Mouse (Mus musculus) gastrocnemius, adult 2 months (tissue): Measurements from ENCODE around the gene Pip4k2b. TPM values are rescaled to one million over a fixed set of nuclear protein-coding genes. Genes with fewer than 3 reads are reported as not detected.

Experiments used
- DNase-seq: peaks from one replicate; pipeline ENCODE4 v3.0.0; 2022
- H3K27ac ChIP-seq: fragments of 200-600 bp; 2 replicates; pipeline ENCODE4 v1.8.1; 2022; ENCODE audit warnings: mild to moderate bottlenecking
- H3K4me3 ChIP-seq: fragments of 200-600 bp; 2 replicates; pipeline ENCODE4 v1.8.1; 2022; ENCODE audit warnings: mild to moderate bottlenecking, moderate library complexity
- CTCF ChIP-seq: fragments of 200-600 bp; IDR thresholded peaks from 2 replicates; pipeline ENCODE4 v1.8.1; 2022; ENCODE audit warnings: antibody characterized with exemption, mild to moderate bottlenecking, moderate library complexity
- intact Hi-C: fragments of 180-260 bp; cut with DNase I; formaldehyde crosslinking; loops from one replicate; pipeline ENCODE4 v1.15.1; 2025
- total RNA-seq, 2 experiments: library from RNA; stranded (reverse); gene quantifications; 2 replicates each; pipeline ENCODE4 v1.2.3; 2021

The Pip4k2b gene
- total RNA-seq, 2 experiments from 2014 or later = 59.3 to 66.2 TPM

DNA sequence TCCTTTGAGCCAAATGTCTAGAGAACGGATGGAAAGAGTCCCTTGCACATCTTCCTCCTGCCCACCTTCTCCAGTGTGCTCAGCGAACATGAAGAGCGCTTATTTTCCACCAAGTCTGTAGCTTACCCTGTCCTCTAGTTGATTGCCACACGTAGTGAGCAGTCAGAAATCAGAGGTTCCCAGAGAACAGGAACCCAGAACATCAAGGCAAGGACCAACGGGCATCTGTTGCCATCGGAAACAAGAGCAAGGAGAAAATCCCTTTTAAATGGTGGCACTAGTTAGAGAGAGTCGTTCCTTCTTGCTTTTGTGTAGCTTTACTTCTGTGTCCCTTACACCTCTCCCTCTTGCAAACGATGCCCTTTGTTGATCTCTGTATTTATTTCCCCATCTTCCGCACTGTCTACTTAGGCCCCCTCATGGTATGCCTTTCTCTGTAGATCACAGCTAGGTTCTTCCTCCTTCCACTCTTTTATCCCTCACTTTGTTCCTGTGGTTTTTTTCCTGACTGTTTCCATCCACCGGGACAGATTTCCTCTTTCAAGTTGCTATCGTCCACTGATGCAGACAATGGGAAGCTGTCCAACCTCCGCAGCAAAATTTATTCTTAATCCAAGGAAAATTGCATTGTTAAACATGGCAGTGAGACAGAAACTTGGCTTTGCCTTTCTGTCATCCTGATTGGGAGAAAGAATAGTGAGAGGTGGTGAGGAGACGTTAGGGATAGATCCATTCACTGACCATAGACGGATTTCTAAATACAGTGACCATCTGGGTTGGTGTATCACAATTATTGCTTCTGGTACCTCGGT is 42.7 kb downstream of the Pip4k2b start:
- TF ChIP-seq CTCF = no peak
- no peak for DNase-seq
- Histone ChIP-seq H3K4me3 (peak overlapping the region; percentile 76), H3K27ac (peak overlapping the region; percentile 93)
- intact Hi-C loops = loop anchor here (2.0 kb wide), 1 partner anchor 43 kb away; the partner anchor contains the start of gene Pip4k2b

DNA sequence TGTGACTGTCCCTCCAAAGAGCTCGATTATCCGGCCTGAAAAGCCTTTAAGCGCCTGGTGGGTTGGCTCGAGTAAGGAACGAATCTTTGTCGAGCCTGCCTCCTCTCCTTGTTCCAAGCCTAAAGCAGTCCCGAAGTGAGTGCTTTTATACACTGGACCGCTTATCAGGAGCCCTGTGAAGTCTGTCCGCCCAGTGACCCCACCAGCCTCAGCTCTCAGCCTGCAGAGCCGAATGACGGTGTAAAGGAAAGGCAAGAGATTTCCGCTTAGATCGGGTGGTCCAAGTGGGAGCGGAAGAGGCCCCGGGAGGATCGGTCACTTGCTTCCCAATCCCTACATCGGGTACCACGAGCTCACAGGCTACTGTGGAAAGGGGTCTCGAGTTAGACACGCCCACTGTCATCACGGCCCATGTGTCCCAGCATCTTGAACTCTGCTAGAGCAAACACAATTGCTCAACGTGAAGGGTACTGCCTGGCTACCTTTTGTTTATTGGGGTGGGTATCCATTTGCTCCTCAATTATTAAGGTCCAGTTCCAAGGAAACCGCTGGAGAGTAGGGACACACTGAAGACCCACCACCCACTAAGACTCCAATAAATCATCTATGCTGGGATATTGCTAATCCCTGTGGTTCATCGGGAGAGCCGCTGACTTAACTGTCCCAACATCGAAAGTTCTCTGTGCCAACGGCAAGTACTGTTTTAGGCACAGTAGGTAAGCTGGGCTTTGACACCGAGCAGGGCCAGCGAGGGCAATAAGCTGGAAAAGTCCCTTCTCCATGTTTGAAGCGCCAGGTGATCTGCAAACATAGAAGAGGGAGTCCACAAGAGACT is 43.5 kb downstream of the Pip4k2b start:
- Histone ChIP-seq H3K27ac (peak overlapping the region; percentile 91), H3K4me3 (peak overlapping the region; percentile 91)
- TF ChIP-seq CTCF = no peak
- DNase-seq = no peak
- intact Hi-C loops = no loop called here

DNA sequence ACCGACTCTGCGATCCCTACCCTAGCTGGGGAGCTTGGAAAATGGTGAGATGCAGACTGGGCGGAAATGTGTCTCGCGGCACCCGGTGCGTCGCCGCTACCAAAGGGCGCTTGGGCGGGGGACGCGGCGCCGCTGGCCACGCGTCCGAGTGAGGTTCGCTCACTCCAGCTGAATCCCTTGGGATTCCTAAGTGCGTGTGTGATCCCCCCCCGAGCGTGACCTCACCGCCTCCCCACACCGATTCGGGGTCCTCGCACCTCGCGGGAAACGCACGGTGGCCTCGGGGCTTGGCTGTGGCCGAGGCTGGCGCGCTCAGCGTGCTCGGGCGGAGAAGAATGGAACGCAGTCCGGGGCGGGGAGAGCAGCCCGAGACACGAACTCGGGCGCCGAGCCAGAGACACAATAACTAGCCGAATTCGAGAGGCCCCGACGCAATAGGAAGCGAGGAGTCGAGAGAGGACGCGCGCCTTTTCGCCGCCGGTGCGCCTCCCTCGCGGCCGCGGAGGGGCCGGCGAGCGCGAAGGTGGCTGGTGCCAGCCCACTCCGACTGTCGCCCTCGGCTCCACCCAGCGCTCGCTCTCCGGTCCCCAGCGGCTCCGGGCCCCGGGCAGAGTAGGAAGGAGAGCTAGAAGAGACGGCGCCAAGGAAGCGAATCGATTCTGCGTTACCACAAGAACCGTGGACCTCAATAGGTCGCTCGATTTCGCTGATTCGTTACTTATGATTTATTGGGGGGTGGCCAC is 44.3 kb downstream of the Pip4k2b start, which contains the start of gene Pcgf2:
Gene Pcgf2, minus strand, starts transcription at position 495 of the 743 bp plus-strand sequence.
- peak within 1 kb of the TSS; percentile 91 for H3K4me3 ChIP-seq
- no peak for TF ChIP-seq CTCF
- intact Hi-C loops = no loop called here
- H3K27ac ChIP-seq = peak within 1 kb of the TSS; percentile 91
- peak; percentile 89 for DNase-seq

DNA sequence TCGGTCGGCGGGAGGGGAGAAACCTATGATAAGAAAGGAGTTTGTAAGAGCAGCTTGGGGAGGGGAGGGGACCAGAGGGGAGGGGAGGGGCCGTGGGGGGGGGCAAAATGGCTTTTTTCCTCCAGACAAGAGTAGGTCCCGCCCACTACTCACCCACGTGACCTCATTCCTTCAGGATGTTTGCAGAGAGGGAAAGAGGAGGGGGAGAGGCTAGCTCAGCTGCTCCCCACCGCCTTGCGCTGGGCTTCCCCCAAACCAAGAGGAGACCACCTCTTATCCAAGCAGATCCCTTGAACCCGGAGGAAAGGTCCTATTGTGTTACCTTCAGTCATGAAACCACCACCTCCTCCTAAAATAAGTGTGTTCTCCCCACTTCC is 44.9 kb downstream of the Pip4k2b start:
- intact Hi-C loops = no loop called here
- H3K27ac ChIP-seq = peak overlapping the region; percentile 91
- DNase-seq = peak; percentile 84
- TF ChIP-seq CTCF = no peak
- H3K4me3 ChIP-seq = peak overlapping the region; percentile 91

DNA sequence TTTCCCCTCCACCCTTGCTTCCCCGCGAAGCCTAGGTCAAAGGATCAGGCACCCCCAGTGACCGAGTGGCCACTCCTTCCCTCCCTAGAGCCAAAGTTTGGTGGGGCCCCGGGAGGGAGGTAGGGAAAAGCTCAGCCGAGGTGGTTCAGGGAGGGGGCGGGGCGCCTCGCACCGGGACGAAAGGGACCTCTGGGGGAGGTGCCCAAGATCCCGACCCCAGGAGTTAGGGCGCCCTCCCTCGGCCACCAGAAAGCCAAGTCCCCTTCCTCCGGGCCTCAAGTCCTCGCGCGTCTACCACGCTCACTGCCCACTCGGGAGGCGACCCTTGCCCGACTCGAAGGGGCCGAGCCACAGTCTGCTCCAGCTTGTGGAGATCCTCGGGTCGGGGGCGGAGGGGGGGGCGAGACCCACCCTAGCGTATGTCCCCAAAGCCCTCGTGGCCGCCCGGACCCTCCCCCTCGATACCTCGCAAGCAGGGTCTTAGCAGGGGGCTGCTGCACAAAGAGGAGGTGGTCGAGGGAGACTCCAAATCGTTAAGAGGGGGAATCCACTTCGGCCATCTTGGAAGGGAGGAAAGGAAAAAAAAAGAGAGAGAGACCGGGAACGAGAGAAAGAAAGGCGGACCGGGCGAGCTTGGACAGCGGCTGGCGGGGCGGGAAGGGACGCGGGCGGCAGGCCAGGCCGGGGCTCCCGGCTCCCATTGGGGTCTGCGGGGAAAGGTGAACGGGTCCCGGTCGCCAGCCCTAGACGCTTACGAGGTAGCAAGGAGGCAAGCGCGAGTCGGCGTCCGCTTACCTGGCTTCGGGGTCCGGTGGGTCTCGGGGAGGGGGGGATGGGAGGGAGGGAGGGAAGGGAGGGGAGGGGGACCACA is 45.5 kb downstream of the Pip4k2b start:
- intact Hi-C loops = loop anchor here (1.0 kb wide), 1 partner anchor 41 kb away; no protein-coding TSS in a partner anchor
- peak overlapping the region; percentile 91 for H3K27ac ChIP-seq
- peak; percentile 80 for DNase-seq
- peak overlapping the region; percentile 91 for H3K4me3 ChIP-seq
- peak; percentile 55 for TF ChIP-seq CTCF

DNA sequence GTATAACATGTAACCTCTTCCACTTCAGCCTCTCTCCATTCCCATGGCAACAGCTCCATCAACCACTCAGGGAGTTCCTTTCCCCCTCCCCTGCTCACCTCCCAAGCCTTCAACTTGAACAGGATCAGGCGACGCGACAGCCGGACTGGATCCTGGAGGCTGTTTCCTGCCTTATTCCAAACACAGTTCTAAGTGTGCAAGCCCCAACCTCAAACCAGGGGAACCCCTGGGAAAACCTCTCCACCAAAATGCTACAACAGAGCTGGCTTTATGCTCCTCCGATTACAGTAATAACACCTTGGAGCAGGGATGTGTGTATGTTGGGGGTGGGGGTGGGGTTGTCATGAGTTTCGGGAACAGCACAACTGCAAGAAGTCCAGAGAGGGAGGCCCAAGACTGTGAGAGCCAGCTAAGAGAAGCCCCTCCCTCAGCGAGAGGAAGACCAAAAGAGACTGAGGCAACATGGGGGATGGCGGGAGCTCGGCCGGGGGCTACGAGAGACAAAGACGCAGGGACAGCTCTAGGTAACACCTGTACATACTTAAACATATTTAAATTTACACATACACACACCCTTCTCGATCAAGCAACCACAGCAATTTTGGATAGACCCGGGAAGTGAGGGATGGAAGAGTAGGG is 46.5 kb downstream of the Pip4k2b start:
- intact Hi-C loops = loop anchor here (1.0 kb wide), 1 partner anchor 40 kb away; no protein-coding TSS in a partner anchor
- Histone ChIP-seq H3K27ac (peak overlapping the region; percentile 91), H3K4me3 (peak overlapping the region; percentile 91)
- TF ChIP-seq CTCF = no peak
- DNase-seq = no peak

DNA sequence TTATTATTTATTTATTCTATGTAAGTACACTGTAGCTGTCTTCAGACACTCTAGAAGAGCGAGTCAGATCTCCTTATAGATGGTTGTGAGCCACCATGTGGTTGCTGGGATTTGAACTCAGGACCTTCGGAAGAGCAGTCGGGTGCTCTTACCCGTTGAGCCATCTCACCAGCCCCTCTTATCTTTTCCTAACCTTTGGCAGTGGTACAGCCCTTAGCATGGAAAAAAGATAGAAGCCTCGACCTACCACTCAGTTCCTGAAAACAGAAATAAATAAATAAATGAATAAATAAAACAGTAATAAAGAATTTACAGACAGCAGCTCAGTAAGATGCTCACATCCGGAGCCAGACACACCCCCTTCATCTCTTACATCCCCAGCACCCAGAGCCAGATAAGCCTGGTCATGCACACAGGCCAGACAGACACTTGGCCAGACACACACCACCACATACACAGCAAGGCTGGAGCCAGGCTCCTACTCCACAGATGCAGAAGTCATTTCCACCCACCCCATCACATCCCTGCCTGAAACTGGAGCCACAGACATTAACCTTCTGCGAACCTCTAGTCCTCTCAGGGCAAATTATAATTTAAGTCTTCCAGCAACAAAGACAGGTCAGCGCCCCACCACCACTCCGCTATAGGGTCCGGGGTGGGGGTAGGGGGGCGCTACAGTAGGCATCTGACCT is 47.2 kb downstream of the Pip4k2b start:
- intact Hi-C loops = no loop called here
- no peak for DNase-seq
- TF ChIP-seq CTCF = no peak
- Histone ChIP-seq H3K4me3 (peak overlapping the region; percentile 91), H3K27ac (0 out of 2 replicates have a peak overlapping the region, but pooled peaks have one; percentile 91)

DNA sequence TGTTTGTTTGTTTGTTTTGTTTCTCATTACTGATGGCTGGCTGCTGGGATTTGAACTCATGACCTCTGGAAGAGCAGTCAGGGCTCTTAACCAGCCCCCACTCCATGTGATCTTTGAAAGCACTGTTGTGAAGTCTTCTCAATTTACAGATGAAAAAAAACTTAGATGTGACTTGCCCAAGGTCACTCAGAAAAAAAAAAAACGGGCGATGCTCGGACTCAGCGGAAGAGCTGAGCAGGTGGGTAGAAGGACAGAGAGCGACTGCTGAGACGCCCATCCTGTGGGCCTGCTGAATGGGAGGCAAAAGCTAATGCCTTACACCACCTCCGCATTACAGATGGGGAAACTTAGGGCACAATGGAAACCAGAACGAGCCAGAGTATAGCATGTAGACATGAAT is 47.8 kb downstream of the Pip4k2b start:
- DNase-seq = no peak
- intact Hi-C loops = no loop called here
- H3K4me3 ChIP-seq = no peak overlapping the region
- H3K27ac ChIP-seq = no peak overlapping the region
- no peak for TF ChIP-seq CTCF

DNA sequence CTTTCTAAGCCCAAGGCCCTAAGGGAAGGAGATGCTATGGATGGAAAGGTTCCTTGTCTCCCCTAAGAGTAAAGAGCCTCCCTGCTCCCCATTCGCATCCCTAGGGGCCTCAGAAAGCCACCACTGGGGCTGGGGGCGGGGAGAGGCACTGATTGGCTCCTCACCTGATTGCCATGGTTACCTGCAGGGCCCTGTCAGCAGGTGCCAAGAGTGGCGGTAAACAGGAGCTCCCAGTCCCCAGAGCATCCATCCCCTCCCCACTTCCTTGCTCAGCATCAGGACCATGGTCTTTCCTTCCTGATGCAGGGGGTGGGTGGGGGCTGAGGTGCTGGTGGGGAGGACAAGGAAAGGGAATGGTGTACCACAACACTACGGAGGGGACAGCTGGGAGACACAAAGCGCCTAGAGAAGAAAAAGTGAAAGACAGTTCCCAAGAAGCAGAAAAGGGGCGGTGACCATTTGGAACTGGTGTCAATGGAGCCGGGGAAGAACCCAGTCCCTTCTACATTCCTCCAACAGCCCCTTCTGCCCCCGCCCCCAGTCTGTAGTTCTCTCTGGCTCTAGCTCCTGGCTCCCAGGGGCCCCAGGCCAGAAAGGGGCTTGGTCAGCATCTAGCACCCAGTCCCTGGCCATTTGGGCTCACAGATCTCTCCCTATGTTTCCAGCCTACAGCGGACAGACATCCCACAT is 48.6 kb downstream of the Pip4k2b start:
- Histone ChIP-seq H3K27ac (peak overlapping the region; percentile 8; the same call in 1 of the 2 replicates), H3K4me3 (no peak overlapping the region)
- intact Hi-C loops = no loop called here
- no peak for TF ChIP-seq CTCF
- DNase-seq = peak; percentile 15
